Comparison of ENCODE assay signal across 9 mouse cellular contexts in genomic region chr10:19494461-19495105, GRCm38 (mm10).
DNase-seq lines count a peak whose midpoint lies in the region; ATAC-seq lines count a peak whose summit lies in the region.
"Had no signal": no experiment of that assay in that cellular context is flagged by ENCODE, and none has a peak within 500 bp of the region (broad histone marks: within the 10 kb centered on the region; RNA-seq: fewer than 3 reads in every experiment).

No protein-coding gene starts in this region.

- no peak overlapping the region for H3K9ac ChIP-seq in kidney, embryonic 16.5 days (replicated peaks; ENCODE audit: low read length)
- H3K9ac ChIP-seq in intestine, embryonic 14.5 days (ENCODE audit: low read length) = 0 out of 2 replicates have a peak overlapping the region, but pooled peaks have one; percentile 30
- no peak overlapping the region for H3K9ac ChIP-seq in hindbrain, embryonic 11.5 days (ENCODE audit: low read depth, low read length)
- no peak overlapping the region for H3K9ac ChIP-seq in midbrain, embryonic 15.5 days
- H3K9ac ChIP-seq: limb, embryonic 15.5 days had no signal

- 20% methylated on average over 9 of the region's 9 CpGs for WGBS in kidney, embryonic 16.5 days
- WGBS in intestine, embryonic 14.5 days = 10% methylated on average over 9 of the region's 9 CpGs
- WGBS in hindbrain, embryonic 11.5 days = 32% methylated on average over 9 of the region's 9 CpGs
- WGBS in midbrain, embryonic 15.5 days = 28% methylated on average over 9 of the region's 9 CpGs

- no peak overlapping the region for H3K4me3 ChIP-seq in kidney, embryonic 16.5 days (ENCODE audit: low read length)
- no peak overlapping the region for H3K4me3 ChIP-seq in intestine, embryonic 14.5 days (ENCODE audit: low read depth, low read length)
- H3K4me3 ChIP-seq in hindbrain, embryonic 11.5 days (ENCODE audit: low read depth, low read length) = no peak overlapping the region
- no peak overlapping the region for H3K4me3 ChIP-seq in midbrain, embryonic 15.5 days
- H3K4me3 ChIP-seq: limb, embryonic 15.5 days had no signal

- no peak for DNase-seq in kidney, adult 18-20 months
- DNase-seq in embryo, embryonic 10 days (ENCODE audit: low spot score) = peak; percentile 68
- DNase-seq in intestine, embryonic 14.5 days (ENCODE audit: low spot score) = no peak
- DNase-seq in hindbrain, embryonic 11.5 days (ENCODE audit: low spot score) = no peak
- DNase-seq in layer of hippocampus, adult 11-12 months (ENCODE audit: low spot score) = no peak

- ATAC-seq in kidney, embryonic 16.5 days (ENCODE audit: low FRiP score, low TSS enrichment) = peak; percentile 54; the same call in 1 of the 2 replicates
- no peak for ATAC-seq in intestine, embryonic 14.5 days (replicated peaks; ENCODE audit: low FRiP score, low TSS enrichment, low read depth)
- 0 out of 2 replicates have a peak, but pooled peaks have one; percentile 24 for ATAC-seq in monocyte, adult 5-6 weeks (replicated peaks; ENCODE audit: insufficient number of reproducible peaks, low FRiP score, low TSS enrichment, poor library complexity, severe bottlenecking)
- ATAC-seq in hindbrain, embryonic 11.5 days (ENCODE audit: low FRiP score) = no peak
- ATAC-seq in midbrain, embryonic 15.5 days (replicated peaks) = no peak

- H3K4me1 ChIP-seq in kidney, embryonic 16.5 days (ENCODE audit: insufficient read depth, low read length) = no peaks in the 10 kb centered on the region
- H3K4me1 ChIP-seq in intestine, embryonic 14.5 days (replicated peaks; ENCODE audit: control insufficient read depth, insufficient read depth, low read length) = peaks cover 7% of the 10 kb centered on the region
- no peaks in the 10 kb centered on the region for H3K4me1 ChIP-seq in hindbrain, embryonic 11.5 days (replicated peaks; ENCODE audit: control insufficient read depth, insufficient read depth, low read length)
- H3K4me1 ChIP-seq in midbrain, embryonic 15.5 days = no peaks in the 10 kb centered on the region
- H3K4me1 ChIP-seq: limb, embryonic 15.5 days had no signal

- no peaks in the 10 kb centered on the region for H3K27me3 ChIP-seq in kidney, embryonic 16.5 days (ENCODE audit: insufficient read depth, low read length)
- H3K27me3 ChIP-seq in intestine, embryonic 14.5 days (replicated peaks; ENCODE audit: control insufficient read depth, insufficient read depth, low read length) = no peaks in the 10 kb centered on the region
- peaks cover 9% of the 10 kb centered on the region; the same call in 1 of the 2 replicates for H3K27me3 ChIP-seq in hindbrain, embryonic 11.5 days (ENCODE audit: control insufficient read depth, insufficient read depth, low read length)
- peaks cover 8% of the 10 kb centered on the region for H3K27me3 ChIP-seq in midbrain, embryonic 15.5 days (replicated peaks)
- H3K27me3 ChIP-seq: limb, embryonic 15.5 days had no signal

- H3K27ac ChIP-seq in kidney, embryonic 16.5 days (ENCODE audit: low read length) = 0 out of 2 replicates have a peak overlapping the region, but pooled peaks have one; percentile 46
- peak overlapping the region; percentile 69 for H3K27ac ChIP-seq in intestine, embryonic 14.5 days (ENCODE audit: low read depth)
- H3K27ac ChIP-seq in hindbrain, embryonic 11.5 days (ENCODE audit: low read depth, low read length) = no peak overlapping the region
- H3K27ac ChIP-seq in midbrain, embryonic 15.5 days = no peak overlapping the region
- H3K27ac ChIP-seq: limb, embryonic 15.5 days had no signal

- no peaks in the 10 kb centered on the region for H3K9me3 ChIP-seq in kidney, embryonic 16.5 days (ENCODE audit: low read length)
- no peaks in the 10 kb centered on the region for H3K9me3 ChIP-seq in intestine, embryonic 14.5 days (ENCODE audit: control insufficient read depth, low read length)
- no peaks in the 10 kb centered on the region for H3K9me3 ChIP-seq in hindbrain, embryonic 11.5 days (ENCODE audit: control insufficient read depth, low read length)
- H3K9me3 ChIP-seq in midbrain, embryonic 15.5 days = no peaks in the 10 kb centered on the region
- H3K9me3 ChIP-seq: limb, embryonic 15.5 days had no signal

- H3K36me3 ChIP-seq in kidney, embryonic 16.5 days (ENCODE audit: insufficient read depth, low read length) = no peaks in the 10 kb centered on the region
- no peaks in the 10 kb centered on the region for H3K36me3 ChIP-seq in intestine, embryonic 14.5 days (ENCODE audit: control insufficient read depth, insufficient read depth, low read length)
- no peaks in the 10 kb centered on the region for H3K36me3 ChIP-seq in hindbrain, embryonic 11.5 days (ENCODE audit: control insufficient read depth, insufficient read depth, low read length)
- H3K36me3 ChIP-seq in midbrain, embryonic 15.5 days (replicated peaks) = no peaks in the 10 kb centered on the region
- H3K36me3 ChIP-seq: limb, embryonic 15.5 days had no signal

- peak overlapping the region; percentile 33; the same call in 1 of the 2 replicates for H3K4me2 ChIP-seq in kidney, embryonic 16.5 days (replicated peaks; ENCODE audit: low read depth, low read length)
- peak overlapping the region; percentile 29 for H3K4me2 ChIP-seq in intestine, embryonic 14.5 days (ENCODE audit: low read length)
- H3K4me2 ChIP-seq in hindbrain, embryonic 11.5 days (replicated peaks; ENCODE audit: low read depth, low read length) = no peak overlapping the region
- no peak overlapping the region for H3K4me2 ChIP-seq in midbrain, embryonic 15.5 days
- H3K4me2 ChIP-seq: limb, embryonic 15.5 days had no signal

Comparison
In these comparisons a context has a peak if more than half of its experiments do, and no peak if none do; other contexts are left out.
1. ATAC-seq: peak in kidney, embryonic 16.5 days (single experiment) and monocyte, adult 5-6 weeks (single experiment); none in intestine, embryonic 14.5 days (single experiment), hindbrain, embryonic 11.5 days (single experiment) and midbrain, embryonic 15.5 days (single experiment).
2. H3K27ac ChIP-seq: peak in kidney, embryonic 16.5 days (single experiment) and intestine, embryonic 14.5 days (single experiment); none in hindbrain, embryonic 11.5 days (single experiment) and midbrain, embryonic 15.5 days (single experiment).
3. H3K4me2 ChIP-seq: peak in kidney, embryonic 16.5 days (single experiment) and intestine, embryonic 14.5 days (single experiment); none in hindbrain, embryonic 11.5 days (single experiment) and midbrain, embryonic 15.5 days (single experiment).